Mouse (Mus musculus) lung, postnatal 0 days (tissue): ENCODE data around the gene Slc27a2. TPM values are rescaled to one million over a fixed set of nuclear protein-coding genes. Genes with fewer than 3 reads are reported as not detected.
A peak's percentile ranks its signal among the peaks of the same experiment; 100 is the strongest.

Experiments
- ATAC-seq: fragments of 200-750 bp; cut with Nextera tagmentation; 2 replicates; pipeline ENCODE4 v1.8.0; 2017; ENCODE audit warnings: moderate library complexity
- DNase-seq: peaks from one replicate; pipeline ENCODE4 v3.0.0-alpha.2; 2016; ENCODE audit warnings: low spot score
- H3K27ac ChIP-seq: fragments of 300-500 bp; sonication (generic); 2 replicates; pipeline ENCODE4 v1.5.1; 2014; ENCODE audit warnings: antibody characterized with exemption, mild to moderate bottlenecking, low read length, mixed read lengths
- H3K27me3 ChIP-seq: fragments of 300-500 bp; sonication (generic); replicated peaks from 2 replicates; pipeline ENCODE4 v1.6.1; 2014; ENCODE audit warnings: low read length, mixed read lengths; ENCODE audit not compliant: insufficient read depth
- H3K36me3 ChIP-seq: fragments of 300-500 bp; sonication (generic); 2 replicates; pipeline ENCODE4 v1.6.1; 2014; ENCODE audit warnings: low read length, mixed read lengths; ENCODE audit not compliant: insufficient read depth
- H3K4me1 ChIP-seq: fragments of 300-500 bp; sonication (generic); 2 replicates; pipeline ENCODE4 v1.6.1; 2014; ENCODE audit warnings: antibody characterized with exemption, low read depth, low read length, mixed read lengths; ENCODE audit not compliant: insufficient read depth
- H3K4me2 ChIP-seq: fragments of 300-500 bp; sonication (generic); replicated peaks from 2 replicates; pipeline ENCODE4 v1.6.1; 2014; ENCODE audit warnings: low read depth, mild to moderate bottlenecking, low read length, moderate library complexity, mixed read lengths
- H3K4me3 ChIP-seq: fragments of 300-500 bp; sonication (generic); 2 replicates; pipeline ENCODE4 v1.5.1; 2014; ENCODE audit warnings: low read depth, low read length
- H3K9ac ChIP-seq: fragments of 300-500 bp; sonication (generic); replicated peaks from 2 replicates; pipeline ENCODE4 v1.6.1; 2014; ENCODE audit warnings: low read depth, mild to moderate bottlenecking
- H3K9me3 ChIP-seq: fragments of 300-500 bp; sonication (generic); 2 replicates; pipeline ENCODE4 v1.6.1; 2016; ENCODE audit warnings: low read length, mixed read lengths
- CTCF ChIP-seq: IDR thresholded peaks from 2 replicates; pipeline ENCODE4 v1.5.1; 2016; ENCODE audit warnings: antibody characterized with exemption, mild to moderate bottlenecking
- EP300 ChIP-seq: IDR thresholded peaks from 2 replicates; pipeline ENCODE4 v1.6.1; 2016; ENCODE audit warnings: antibody characterized with exemption, mild to moderate bottlenecking, control low read depth
- WGBS: fragments of 180-500 bp; shearing (Covaris S2); extraction: QIAGEN DNeasy Blood & Tissue Kit; methylation state at CpG from one replicate; pipeline ENCODE4 v1.1.7; 2014; 5-methylcytosine and 5-hydroxymethylcytosine counted together
- polyA plus RNA-seq: library from polyadenylated mRNA; unstranded; fragments of >200 nt; fragmentation: Nextera tagmentation; extraction: Ambion mirVana; gene quantifications from 2 replicates; pipeline ENCODE4 v1.2.1, GENCODE M21; 2015

Slc27a2 gene
- polyA plus RNA-seq, 1 experiment from 2014 or later = 1.0 TPM

GRCm38 (mm10) chr2:126598359-126598758 is 46.2 kb downstream of the Slc27a2 start:
- TF ChIP-seq CTCF (no peak; the same call in 1 of the 2 replicates), EP300 (no peak)
- no peak for ATAC-seq
- 49% methylated on average over 2 of the region's 2 CpGs for WGBS

GRCm38 (mm10) chr2:126599005-126599404 is 46.8 kb downstream of the Slc27a2 start:
- WGBS = 9% methylated on average over 3 of the region's 3 CpGs
- Histone ChIP-seq H3K27me3 (no peaks in the 10 kb centered on the region), H3K9me3 (no peaks in the 10 kb centered on the region), H3K27ac (no peak overlapping the region), H3K4me1 (no peaks in the 10 kb centered on the region), H3K4me2 (no peak overlapping the region), H3K9ac (no peak overlapping the region), H3K36me3 (no peaks in the 10 kb centered on the region), H3K4me3 (no peak overlapping the region)
- ATAC-seq (peak; percentile 57), DNase-seq (peak; percentile 62)
- no peak for TF ChIP-seq EP300
- TF ChIP-seq CTCF = peak; percentile 71

More at GRCm38 (mm10) chr2:126598359-126598758, 46.2 kb downstream of the Slc27a2 start:
- Histone ChIP-seq H3K9me3 (no peaks in the 10 kb centered on the region), H3K4me2 (no peak overlapping the region), H3K36me3 (no peaks in the 10 kb centered on the region), H3K27me3 (no peaks in the 10 kb centered on the region), H3K4me3 (no peak overlapping the region), H3K27ac (no peak overlapping the region; the same call in 1 of the 2 replicates), H3K9ac (no peak overlapping the region), H3K4me1 (no peaks in the 10 kb centered on the region)
- DNase-seq = no peak

GRCm38 (mm10) chr2:126600533-126600932 is 48.3 kb downstream of the Slc27a2 start:
- no peak overlapping the region for H3K9ac ChIP-seq
- no peaks in the 10 kb centered on the region for H3K27me3 ChIP-seq
- no peak overlapping the region for H3K4me2 ChIP-seq
- H3K27ac ChIP-seq = no peak overlapping the region
- H3K4me3 ChIP-seq = no peak overlapping the region
- TF ChIP-seq EP300 = peak; percentile 47
- TF ChIP-seq CTCF = no peak
- no peaks in the 10 kb centered on the region for H3K4me1 ChIP-seq
- no peaks in the 10 kb centered on the region for H3K36me3 ChIP-seq
- H3K9me3 ChIP-seq = no peaks in the 10 kb centered on the region
- peak; percentile 32 for ATAC-seq
- DNase-seq = peak; percentile 67
- 64% methylated on average over 14 of the region's 14 CpGs for WGBS

- no peak for TF ChIP-seq CTCF
- TF ChIP-seq EP300 = no peak
- Histone ChIP-seq H3K27ac (no peak overlapping the region), H3K36me3 (no peaks in the 10 kb centered on the region), H3K4me1 (no peaks in the 10 kb centered on the region), H3K9ac (no peak overlapping the region), H3K27me3 (no peaks in the 10 kb centered on the region), H3K9me3 (no peaks in the 10 kb centered on the region), H3K4me3 (no peak overlapping the region), H3K4me2 (no peak overlapping the region)
- no peak for DNase-seq
- ATAC-seq = no peak
- 83% methylated on average over 14 of the region's 14 CpGs for WGBS
Measured at GRCm38 (mm10) chr2:126601918-126602600, 49.9 kb downstream of the Slc27a2 start.

GRCm38 (mm10) chr2:126606061-126606687 is 54.0 kb downstream of the Slc27a2 start:
- no peak for ATAC-seq
- TF ChIP-seq CTCF (no peak), EP300 (no peak)
- H3K9me3 ChIP-seq = no peaks in the 10 kb centered on the region

GRCm38 (mm10) chr2:126606688-126607062 is 54.5 kb downstream of the Slc27a2 start:
- no peak overlapping the region for H3K9ac ChIP-seq
- 53% methylated on average over 4 of the region's 4 CpGs for WGBS
- TF ChIP-seq CTCF = no peak
- TF ChIP-seq EP300 = no peak

More at GRCm38 (mm10) chr2:126606061-126606687, 54.0 kb downstream of the Slc27a2 start:
- DNase-seq = no peak
- 77% methylated on average over 15 of the region's 15 CpGs for WGBS
- H3K4me1 ChIP-seq = no peaks in the 10 kb centered on the region
- no peaks in the 10 kb centered on the region for H3K27me3 ChIP-seq
- no peak overlapping the region for H3K27ac ChIP-seq
- no peaks in the 10 kb centered on the region for H3K36me3 ChIP-seq
- no peak overlapping the region for H3K4me2 ChIP-seq
- H3K4me3 ChIP-seq = no peak overlapping the region
- no peak overlapping the region for H3K9ac ChIP-seq

More at GRCm38 (mm10) chr2:126606688-126607062, 54.5 kb downstream of the Slc27a2 start:
- no peaks in the 10 kb centered on the region for H3K27me3 ChIP-seq
- ATAC-seq (no peak), DNase-seq (no peak)
- no peaks in the 10 kb centered on the region for H3K9me3 ChIP-seq
- no peaks in the 10 kb centered on the region for H3K4me1 ChIP-seq
- H3K4me3 ChIP-seq = no peak overlapping the region
- no peak overlapping the region for H3K4me2 ChIP-seq
- H3K36me3 ChIP-seq = no peaks in the 10 kb centered on the region
- H3K27ac ChIP-seq = no peak overlapping the region
